Mouse (Mus musculus) thymus, postnatal 36 days (tissue): ENCODE results near the gene Arhgap29.

Source experiments
- DNase-seq, 2 experiments: peaks; one replicate each; pipeline ENCODE4 v3.0.0; 2022; ENCODE audit warnings: mixed read lengths in 2 of 2

The Arhgap29 gene

GRCm38 (mm10) chr3:122019159-122019558, 66.8 kb downstream of the Arhgap29 start:
- DNase-seq: no peak

GRCm38 (mm10) chr3:122021029-122021652, 68.8 kb downstream of the Arhgap29 start:
- no peak for DNase-seq

- no peak for DNase-seq
Measured at GRCm38 (mm10) chr3:122022355-122022754, 70.0 kb downstream of the Arhgap29 start.

- no peak for DNase-seq
Measured at GRCm38 (mm10) chr3:122026676-122027075, 74.3 kb downstream of the Arhgap29 start.

GRCm38 (mm10) chr3:122027776-122028175, 75.4 kb downstream of the Arhgap29 start:
- no peak for DNase-seq

GRCm38 (mm10) chr3:122033248-122033837, 81.0 kb downstream of the Arhgap29 start:
- no peak for DNase-seq

GRCm38 (mm10) chr3:122034240-122034639, 81.9 kb downstream of the Arhgap29 start:
- no peak for DNase-seq

GRCm38 (mm10) chr3:122035092-122035491, 82.8 kb downstream of the Arhgap29 start:
- no peak for DNase-seq

GRCm38 (mm10) chr3:122040522-122040921, 88.2 kb downstream of the Arhgap29 start:
- no peak for DNase-seq

GRCm38 (mm10) chr3:122043102-122043501, 90.8 kb downstream of the Arhgap29 start:
- no peak for DNase-seq

GRCm38 (mm10) chr3:122043799-122044547, 91.6 kb downstream of the Arhgap29 start, which contains the start of gene Abca4:
TSS of gene Abca4 (plus strand) at chr3:122044443.
- DNase-seq: no peak

GRCm38 (mm10) chr3:122046187-122046620, 93.9 kb downstream of the Arhgap29 start:
- no peak for DNase-seq

- DNase-seq: no peak
Measured at GRCm38 (mm10) chr3:122047402-122047801, 95.1 kb downstream of the Arhgap29 start.

GRCm38 (mm10) chr3:122047921-122048861, 95.8 kb downstream of the Arhgap29 start:
- DNase-seq: no peak

GRCm38 (mm10) chr3:122049158-122049557, 96.8 kb downstream of the Arhgap29 start:
- no peak for DNase-seq

GRCm38 (mm10) chr3:122058439-122059198, 106.3 kb downstream of the Arhgap29 start:
- DNase-seq: no peak

- no peak for DNase-seq
Measured at GRCm38 (mm10) chr3:122062586-122062985, 110.2 kb downstream of the Arhgap29 start.

- no peak for DNase-seq
Measured at GRCm38 (mm10) chr3:122064556-122065410, 112.4 kb downstream of the Arhgap29 start.
